Mouse (Mus musculus) midbrain, embryonic 11.5 days (tissue): Measurements from ENCODE around the gene Plekhm3. TPM values are rescaled to one million over a fixed set of nuclear protein-coding genes. Genes with fewer than 3 reads are reported as not detected.

Experiments
- ATAC-seq: fragments of 200-750 bp; cut with Nextera tagmentation; 2 replicates; pipeline ENCODE4 v1.8.0; 2017; ENCODE audit warnings: moderate TSS enrichment, moderate library complexity; ENCODE audit not compliant: low FRiP score
- DNase-seq: peaks from one replicate; pipeline ENCODE4 v3.0.0; 2015; ENCODE audit warnings: low spot score; ENCODE audit errors: missing footprints
- H3K27ac ChIP-seq: fragments of 300-500 bp; sonication (generic); 2 replicates; pipeline ENCODE4 v1.5.1; 2014; ENCODE audit warnings: low read depth, low read length
- H3K27me3 ChIP-seq: fragments of 300-500 bp; sonication (generic); 2 replicates; pipeline ENCODE4 v1.6.1; 2014; ENCODE audit warnings: mild to moderate bottlenecking, low read length, moderate library complexity, mixed read lengths; ENCODE audit not compliant: control insufficient read depth, insufficient read depth
- H3K36me3 ChIP-seq: fragments of 300-500 bp; sonication (generic); 2 replicates; pipeline ENCODE4 v1.6.1; 2014; ENCODE audit warnings: mild to moderate bottlenecking, low read length, moderate library complexity, mixed read lengths; ENCODE audit not compliant: control insufficient read depth, insufficient read depth
- H3K4me1 ChIP-seq: fragments of 300-500 bp; sonication (generic); 2 replicates; pipeline ENCODE4 v1.6.1; 2014; ENCODE audit warnings: low read length; ENCODE audit not compliant: control insufficient read depth, insufficient read depth
- H3K4me2 ChIP-seq: fragments of 300-500 bp; sonication (generic); 2 replicates; pipeline ENCODE4 v1.6.1; 2014; ENCODE audit warnings: mild to moderate bottlenecking, moderate library complexity
- H3K4me3 ChIP-seq: fragments of 300-500 bp; sonication (generic); 2 replicates; pipeline ENCODE4 v1.5.1; 2014; ENCODE audit warnings: low read depth, low read length
- H3K9ac ChIP-seq: fragments of 300-500 bp; sonication (generic); 2 replicates; pipeline ENCODE4 v1.6.1; 2014; ENCODE audit warnings: low read length
- H3K9me3 ChIP-seq: fragments of 300-500 bp; sonication (generic); 2 replicates; pipeline ENCODE4 v1.6.1; 2016; ENCODE audit warnings: low read length; ENCODE audit not compliant: control insufficient read depth
- WGBS: fragments of 180-500 bp; shearing (Covaris S2); extraction: QIAGEN DNeasy Blood & Tissue Kit; methylation state at CpG from one replicate; pipeline ENCODE4 v1.1.7; 2014; 5-methylcytosine and 5-hydroxymethylcytosine counted together
- polyA plus RNA-seq: library from polyadenylated mRNA; unstranded; fragments of >200 nt; fragmentation: Nextera tagmentation; extraction: Ambion mirVana; gene quantifications from 2 replicates; pipeline ENCODE4 v1.2.1, GENCODE M21; 2014

Plekhm3 gene
- polyA plus RNA-seq, 1 experiment from 2014 or later, result 5.6 TPM

- Histone ChIP-seq H3K36me3 (no peaks in the 10 kb centered on the region), H3K4me1 (peaks cover 7% of the 10 kb centered on the region)
Observed at GRCm38 (mm10) chr1:64742741-64743408, 213.7 kb downstream of the Plekhm3 start.

DNA sequence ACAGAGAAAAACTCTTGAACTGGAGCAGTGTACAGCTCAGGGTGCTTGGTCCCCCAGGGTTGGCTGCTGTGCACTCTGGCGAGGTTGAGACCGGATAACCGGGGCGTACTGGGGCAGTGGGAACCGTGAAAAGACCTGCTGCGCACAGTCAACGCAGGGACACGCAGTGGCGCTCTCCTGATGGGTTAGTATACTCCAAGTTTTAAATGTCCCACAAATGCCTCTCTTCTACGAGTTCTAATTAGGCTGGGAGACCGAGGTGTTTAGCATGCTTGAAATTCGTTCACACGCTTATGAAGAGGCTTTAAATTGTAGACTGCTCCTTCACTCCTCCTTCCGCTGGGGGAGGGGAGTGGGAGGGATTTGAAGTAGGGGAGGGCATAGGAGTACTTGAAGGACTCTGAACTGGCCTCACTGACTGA is 218.0 kb downstream of the Plekhm3 start:
- WGBS, result under 1% methylated on average over 14 of the region's 14 CpGs
- Histone ChIP-seq H3K27ac (no peak overlapping the region), H3K4me2 (peak overlapping the region; percentile 97), H3K27me3 (peaks cover 32% of the 10 kb centered on the region), H3K4me1 (peaks cover 28% of the 10 kb centered on the region), H3K36me3 (no peaks in the 10 kb centered on the region), H3K9ac (peak overlapping the region; percentile 37; the same call in 1 of the 2 replicates), H3K4me3 (peak overlapping the region; percentile 58), H3K9me3 (no peaks in the 10 kb centered on the region)
- ATAC-seq (no peak), DNase-seq (peak; percentile 94)

More at GRCm38 (mm10) chr1:64742741-64743408, 213.7 kb downstream of the Plekhm3 start:
- ATAC-seq (no peak), DNase-seq (no peak)
- no peaks in the 10 kb centered on the region for H3K9me3 ChIP-seq
- no peak overlapping the region for H3K4me2 ChIP-seq
- no peak overlapping the region for H3K27ac ChIP-seq
- H3K27me3 ChIP-seq, result 0 out of 2 replicates have a peak, but pooled peaks cover 3% of the 10 kb centered on the region
- 90% methylated on average over 18 of the region's 18 CpGs for WGBS
- H3K9ac ChIP-seq, result no peak overlapping the region
- no peak overlapping the region for H3K4me3 ChIP-seq

DNA sequence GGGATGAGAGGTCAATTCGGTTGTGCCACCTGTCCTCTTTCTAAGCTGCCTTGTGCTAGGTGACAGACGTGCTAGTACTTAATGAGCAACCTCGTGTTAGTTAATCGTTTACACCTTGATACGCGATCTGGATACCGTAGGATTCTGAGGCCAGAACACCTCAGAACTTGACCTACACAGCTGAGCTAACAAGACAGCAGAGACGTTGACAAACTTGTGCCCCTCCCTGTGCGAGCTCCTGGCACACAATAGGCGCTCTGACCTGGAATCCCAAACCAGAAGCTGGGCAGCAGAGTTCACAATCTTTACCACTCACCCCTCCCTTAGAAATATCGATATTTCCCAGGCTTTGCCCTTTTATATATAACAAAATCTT is 218.5 kb downstream of the Plekhm3 start:
- Histone ChIP-seq H3K9me3 (no peaks in the 10 kb centered on the region), H3K4me2 (peak overlapping the region; percentile 97), H3K4me1 (peaks cover 28% of the 10 kb centered on the region), H3K27me3 (peaks cover 35% of the 10 kb centered on the region), H3K27ac (no peak overlapping the region), H3K36me3 (no peaks in the 10 kb centered on the region), H3K4me3 (peak overlapping the region; percentile 58), H3K9ac (peak overlapping the region; percentile 37; the same call in 1 of the 2 replicates)
- 1% methylated on average over 11 of the region's 11 CpGs for WGBS
- ATAC-seq, result no peak; the same call in 1 of the 2 replicates
- DNase-seq, result no peak

- ATAC-seq, result peak; percentile 94
- peaks cover 38% of the 10 kb centered on the region for H3K27me3 ChIP-seq
- 1% methylated on average over 59 of the region's 73 CpGs for WGBS
- peak; percentile 98 for DNase-seq
- peak within 1 kb of the TSS; percentile 58 for H3K4me3 ChIP-seq
- peak within 1 kb of the TSS; percentile 55 for H3K9ac ChIP-seq
- H3K36me3 ChIP-seq, result no peaks in the 10 kb centered on the region
- H3K27ac ChIP-seq, result no peak within 1 kb of the TSS
- peak within 1 kb of the TSS; percentile 97 for H3K4me2 ChIP-seq
- H3K4me1 ChIP-seq, result peaks cover 28% of the 10 kb centered on the region
- no peaks in the 10 kb centered on the region for H3K9me3 ChIP-seq
Observed at GRCm38 (mm10) chr1:64737502-64738179, 219.0 kb downstream of the Plekhm3 start, which contains the start of gene Fzd5. Fzd5 (minus strand) TSS chr1:64737751.

GRCm38 (mm10) chr1:64736681-64737501 is 219.7 kb downstream of the Plekhm3 start:
- Histone ChIP-seq H3K27me3 (peaks cover 38% of the 10 kb centered on the region), H3K9ac (peak overlapping the region; percentile 55), H3K4me1 (peaks cover 28% of the 10 kb centered on the region), H3K36me3 (no peaks in the 10 kb centered on the region), H3K27ac (no peak overlapping the region), H3K4me3 (peak overlapping the region; percentile 58), H3K9me3 (no peaks in the 10 kb centered on the region), H3K4me2 (peak overlapping the region; percentile 97)
- ATAC-seq (peak; percentile 1), DNase-seq (peak; percentile 96)
- WGBS, result under 1% methylated on average over 55 of the region's 56 CpGs

Other genes with a start within 250 kb of the Plekhm3 start
- 0.18 and 0.52 TPM in 2 replicates for gene Fzd5, start 219.1 kb downstream of the Plekhm3 start, polyA plus RNA-seq
- 0.11 and 0.17 TPM in 2 replicates for gene Akr1cl, start 75.9 kb upstream of the Plekhm3 start, polyA plus RNA-seq
- gene Cryge, start 94.3 kb upstream of the Plekhm3 start, polyA plus RNA-seq, result 0.65 and 0.74 TPM in 2 replicates
- gene Crygd, start 106.6 kb upstream of the Plekhm3 start, polyA plus RNA-seq, result not detected in 2 replicates
- gene Crygc, start 116.9 kb upstream of the Plekhm3 start, polyA plus RNA-seq, result 0.39 TPM in 1 of 2 replicates, not detected in the other
- not detected in 2 replicates for gene Crygb, start 125.5 kb upstream of the Plekhm3 start, polyA plus RNA-seq
- not detected in 2 replicates for gene Cryga, start 146.5 kb upstream of the Plekhm3 start, polyA plus RNA-seq
- gene Gm28845, start 162.7 kb upstream of the Plekhm3 start, polyA plus RNA-seq, result not detected in 2 replicates
- gene D630023F18Rik, start 166.4 kb upstream of the Plekhm3 start, polyA plus RNA-seq, result 0.22 TPM in 1 of 2 replicates, not detected in the other
- 433 and 472 TPM in 2 replicates for gene Idh1, start 229.7 kb upstream of the Plekhm3 start, polyA plus RNA-seq
- 17.1 and 20.1 TPM in 2 replicates for gene Pikfyve, start 229.9 kb upstream of the Plekhm3 start, polyA plus RNA-seq